Mouse (Mus musculus) kidney, adult 2 months (tissue): Measurements from ENCODE around the gene Cdt1. TPM values are rescaled to one million over a fixed set of nuclear protein-coding genes. Genes with fewer than 3 reads are reported as not detected.

ENCODE experiments used
- DNase-seq: peaks from one replicate; pipeline ENCODE4 v3.0.0; 2021
- H3K27ac ChIP-seq: fragments of 200-500 bp; 2 replicates; pipeline ENCODE4 v1.5.1; 2012; ENCODE audit warnings: low read depth, low read length, control low read depth, inconsistent platforms; ENCODE audit not compliant: insufficient read depth
- H3K27me3 ChIP-seq: fragments of 200-500 bp; replicated peaks from 2 replicates; pipeline ENCODE4 v1.6.1; 2012; ENCODE audit warnings: mild to moderate bottlenecking, moderate library complexity, low read length, inconsistent platforms; ENCODE audit not compliant: control insufficient read depth, insufficient read depth
- H3K36me3 ChIP-seq: fragments of 200-500 bp; 2 replicates; pipeline ENCODE4 v1.6.1; 2012; ENCODE audit warnings: mild to moderate bottlenecking, moderate library complexity, low read length, inconsistent platforms; ENCODE audit not compliant: control insufficient read depth, insufficient read depth
- H3K4me1 ChIP-seq: fragments of 200-500 bp; 2 replicates; pipeline ENCODE4 v1.6.1; 2011; ENCODE audit warnings: low read length; ENCODE audit not compliant: control insufficient read depth, insufficient read depth
- H3K4me3 ChIP-seq: fragments of 200-500 bp; 2 replicates; pipeline ENCODE4 v1.5.1; 2011; ENCODE audit warnings: mild to moderate bottlenecking, low read depth, low read length, control low read depth; ENCODE audit not compliant: insufficient read depth
- CTCF ChIP-seq: fragments of 200-500 bp; conservative IDR thresholded peaks from 2 replicates; pipeline ENCODE4 v1.5.1; 2011; ENCODE audit warnings: low read depth, mild to moderate bottlenecking, control low read depth, low read length, moderate library complexity, mixed read lengths; ENCODE audit not compliant: insufficient read depth, insufficient read length
- POLR2A ChIP-seq: fragments of 200-500 bp; IDR thresholded peaks from one replicate; pipeline ENCODE4 v1.6.1; 2011; ENCODE audit warnings: low read depth, low read length, control low read depth
- WGBS: fragments of 180-500 bp; shearing (Covaris S2); methylation state at CpG from one replicate; pipeline ENCODE4 v1.1.7; 2018; 5-methylcytosine and 5-hydroxymethylcytosine counted together
- polyA plus RNA-seq: library from polyadenylated mRNA; depleted of rRNA; stranded (reverse); fragments of >200 nt; gene quantifications from 2 replicates; pipeline ENCODE4 v1.2.3, GENCODE M21; 2012

The Cdt1 gene
- polyA plus RNA-seq, 1 experiment, result 7.1 TPM

DNA sequence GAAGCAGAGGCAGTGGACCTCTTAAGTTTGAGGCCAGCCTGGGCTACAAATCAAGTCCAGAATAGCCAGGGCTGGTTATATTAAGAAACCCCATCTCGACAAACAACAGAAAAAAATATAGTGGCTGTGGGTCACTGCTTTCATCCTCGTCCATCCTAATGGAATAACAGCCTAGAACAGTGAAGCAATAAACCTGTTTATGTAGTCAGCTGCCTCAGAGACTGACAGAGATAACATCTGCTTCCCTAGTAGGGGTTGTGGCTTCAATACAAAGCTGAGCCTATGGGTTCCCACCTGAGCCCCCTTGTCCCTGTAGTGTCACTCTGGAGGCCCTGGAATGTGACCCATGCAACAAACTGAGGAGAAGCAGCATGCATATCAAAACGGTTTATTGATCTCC, 6.4 kb downstream of the Cdt1 start:
- no peak for DNase-seq
- H3K27ac ChIP-seq, result no peak overlapping the region
- TF ChIP-seq POLR2A, result no peak
- TF ChIP-seq CTCF, result no peak
- no peaks in the 10 kb centered on the region for H3K27me3 ChIP-seq
- H3K36me3 ChIP-seq, result no peaks in the 10 kb centered on the region
- WGBS, result 21% methylated on average over 3 of the region's 3 CpGs
- H3K4me3 ChIP-seq, result no peak overlapping the region
- peaks cover 19% of the 10 kb centered on the region for H3K4me1 ChIP-seq

- no peaks in the 10 kb centered on the region for H3K36me3 ChIP-seq
Measured at GRCm38 (mm10) chr8:122574667-122575251, 6.9 kb downstream of the Cdt1 start.

GRCm38 (mm10) chr8:122575286-122575685, 7.5 kb downstream of the Cdt1 start:
- Histone ChIP-seq H3K36me3 (no peaks in the 10 kb centered on the region), H3K4me1 (peaks cover 19% of the 10 kb centered on the region), H3K27ac (no peak overlapping the region), H3K27me3 (no peaks in the 10 kb centered on the region), H3K4me3 (peak overlapping the region; percentile 68; the same call in 1 of the 2 replicates)
- TF ChIP-seq POLR2A (no peak), CTCF (no peak)
- no peak for DNase-seq
- WGBS, result 46% methylated on average over 8 of the region's 8 CpGs

More at GRCm38 (mm10) chr8:122574667-122575251, 6.9 kb downstream of the Cdt1 start:
- peak; percentile 67 for DNase-seq
- H3K4me1 ChIP-seq, result peaks cover 19% of the 10 kb centered on the region
- H3K4me3 ChIP-seq, result no peak overlapping the region
- H3K27me3 ChIP-seq, result no peaks in the 10 kb centered on the region
- 27% methylated on average over 10 of the region's 10 CpGs for WGBS
- TF ChIP-seq CTCF (no peak), POLR2A (no peak)
- peak overlapping the region; percentile 7; the same call in 1 of the 2 replicates for H3K27ac ChIP-seq

DNA sequence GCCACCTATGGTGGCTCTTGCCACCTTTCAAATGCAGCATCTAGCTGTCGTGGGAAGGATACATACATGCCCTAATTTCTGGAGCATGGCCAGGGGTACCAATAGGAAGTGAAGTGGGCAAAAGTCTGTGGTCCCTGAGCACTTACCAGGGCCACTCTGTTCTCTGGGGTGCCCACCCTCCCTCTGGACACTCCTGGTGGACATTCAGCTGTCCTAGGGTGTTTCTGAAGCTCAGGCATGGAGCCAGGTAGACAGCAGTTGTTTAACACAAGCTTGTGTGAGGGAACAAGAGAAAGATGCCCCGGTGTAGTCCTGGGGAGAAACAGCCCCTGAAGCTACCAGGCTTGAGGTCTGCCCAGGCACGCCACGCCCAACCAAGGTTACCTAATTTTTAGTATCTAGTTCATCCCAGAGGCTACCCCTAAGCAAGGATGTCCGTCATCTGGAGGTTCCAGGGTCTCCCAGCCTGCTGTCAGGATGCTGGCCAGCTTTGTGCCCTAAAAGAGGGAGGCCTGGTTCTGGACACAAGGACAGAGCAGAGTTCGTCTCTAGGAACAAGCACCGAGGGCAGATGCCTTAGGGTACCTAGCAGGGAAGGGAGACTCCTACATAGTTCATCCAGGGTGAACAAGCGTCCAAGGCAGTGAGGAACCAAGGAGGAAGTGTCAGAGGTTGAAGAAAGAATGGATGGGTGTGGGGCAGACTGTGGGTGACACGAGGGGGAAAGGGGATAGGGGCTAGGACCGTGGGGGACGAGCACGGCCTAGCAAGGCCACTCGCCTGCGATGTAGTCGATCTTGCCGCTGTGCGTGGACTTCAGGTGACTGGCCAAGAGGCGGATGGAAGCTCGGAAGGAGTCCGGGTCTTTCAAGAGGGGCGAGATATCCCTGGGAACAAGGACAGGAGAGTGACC, 8.2 kb downstream of the Cdt1 start:
- peak overlapping the region; percentile 19; the same call in 1 of the 2 replicates for H3K27ac ChIP-seq
- H3K27me3 ChIP-seq, result no peaks in the 10 kb centered on the region
- 17% methylated on average over 21 of the region's 21 CpGs for WGBS
- peaks cover 19% of the 10 kb centered on the region for H3K4me1 ChIP-seq
- no peak for DNase-seq
- H3K4me3 ChIP-seq, result peak overlapping the region; percentile 68
- TF ChIP-seq POLR2A, result no peak
- H3K36me3 ChIP-seq, result no peaks in the 10 kb centered on the region

DNA sequence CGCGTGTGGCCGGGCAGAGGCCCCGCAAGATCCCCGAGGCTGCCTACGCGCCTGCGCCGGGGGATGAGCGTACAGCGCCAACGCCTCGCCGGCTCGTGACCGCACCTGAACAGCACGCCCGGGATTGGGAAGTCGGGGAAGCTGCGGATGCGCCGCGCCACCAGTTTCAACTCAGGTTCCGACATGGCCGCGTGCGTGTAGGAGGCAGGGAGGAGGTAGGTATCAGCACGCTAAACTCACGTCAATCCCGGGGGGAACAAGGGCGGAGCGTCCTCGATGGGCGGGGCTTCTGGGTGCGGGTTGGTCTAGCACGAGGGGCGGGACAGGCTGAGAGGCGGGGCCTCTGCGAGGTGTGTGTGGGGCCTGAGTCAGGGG, 8.8 kb downstream of the Cdt1 start, which contains the start of gene Aprt:
Aprt (minus strand) TSS at position 262 of the 375 bp plus-strand sequence.
- no peak for TF ChIP-seq CTCF
- TF ChIP-seq POLR2A, result peak; percentile 71
- Histone ChIP-seq H3K27me3 (no peaks in the 10 kb centered on the region), H3K4me3 (peak within 1 kb of the TSS; percentile 68), H3K27ac (peak within 1 kb of the TSS; percentile 19; the same call in 1 of the 2 replicates), H3K36me3 (no peaks in the 10 kb centered on the region), H3K4me1 (peaks cover 19% of the 10 kb centered on the region)
- under 1% methylated on average over 39 of the region's 39 CpGs for WGBS
- DNase-seq, result peak; percentile 98

- Histone ChIP-seq H3K27ac (no peak overlapping the region), H3K36me3 (no peaks in the 10 kb centered on the region), H3K4me3 (no peak overlapping the region; the same call in 1 of the 2 replicates), H3K4me1 (peaks cover 19% of the 10 kb centered on the region), H3K27me3 (no peaks in the 10 kb centered on the region)
- TF ChIP-seq CTCF (no peak), POLR2A (no peak)
- WGBS, result 45% methylated on average over 10 of the region's 10 CpGs
- no peak for DNase-seq
Measured at GRCm38 (mm10) chr8:122577116-122577515, 9.3 kb downstream of the Cdt1 start.

GRCm38 (mm10) chr8:122579196-122579595, 11.4 kb downstream of the Cdt1 start:
- Histone ChIP-seq H3K4me1 (peaks cover 19% of the 10 kb centered on the region), H3K4me3 (no peak overlapping the region), H3K27ac (no peak overlapping the region), H3K36me3 (no peaks in the 10 kb centered on the region), H3K27me3 (no peaks in the 10 kb centered on the region)
- WGBS, result 55% methylated on average over 7 of the region's 7 CpGs
- peak; percentile 32 for DNase-seq
- TF ChIP-seq CTCF, result no peak
- TF ChIP-seq POLR2A, result no peak
